In genomic region chr11:79552622-79553021, GRCm38 (mm10) we compare ENCODE assay signal across 30 mouse cellular contexts. TPM values are rescaled to one million over a fixed set of nuclear protein-coding genes. Genes with fewer than 3 reads are reported as not detected.
A peak's percentile ranks its signal among the peaks of the same experiment; 100 is the strongest.
DNase-seq lines count a peak whose midpoint lies in the region; ATAC-seq and TF ChIP-seq lines count a peak whose summit lies in the region.
"Had no signal": no experiment of that assay in that cellular context is flagged by ENCODE, and none has a peak within 500 bp of the region (broad histone marks: within the 10 kb centered on the region; RNA-seq: fewer than 3 reads in every experiment).

No protein-coding gene starts in this region.

- no peaks in the 10 kb centered on the region for H3K4me1 ChIP-seq in thymus, adult 2 months (replicated peaks; ENCODE audit: control insufficient read depth, insufficient read depth, low read length)
- no peaks in the 10 kb centered on the region for H3K4me1 ChIP-seq in intestine, embryonic 15.5 days (replicated peaks)
- H3K4me1 ChIP-seq: embryonic facial prominence, embryonic 10.5 days; forebrain, embryonic 12.5 days; hindbrain, embryonic 12.5 days; limb, embryonic 10.5 days; megakaryocyte, embryonic 14.5 days had no signal

- TF ChIP-seq CTCF in thymus, adult 2 months (IDR thresholded peaks at IDR 0.05; ENCODE audit: borderline replicate concordance, control insufficient read depth, extremely low read depth, insufficient read depth, low read length, poor library complexity): no peak

- no peaks in the 10 kb centered on the region for H3K9me3 ChIP-seq in intestine, embryonic 15.5 days
- H3K9me3 ChIP-seq: embryonic facial prominence, embryonic 10.5 days; forebrain, embryonic 12.5 days; heart, embryonic 13.5 days; hindbrain, embryonic 12.5 days; limb, embryonic 10.5 days; megakaryocyte, embryonic 14.5 days had no signal

- ATAC-seq in intestine, embryonic 15.5 days: no peak
- ATAC-seq: midbrain, embryonic 16.5 days had no signal

- peak; percentile 15 for DNase-seq in adrenal gland, adult 8-10 months
- no peak for DNase-seq in adrenal gland, postnatal 25 days
- peak; percentile 39 for DNase-seq in thymus, postnatal 0 days (ENCODE audit: low spot score)
- DNase-seq in thymus, adult 2 months: no peak
- peak; percentile 34 for DNase-seq in c-Kit-positive CD71-positive TER-119-positive erythroid progenitor cells, embryonic 14.5 days (ENCODE audit: low spot score)
- peak; percentile 53 for DNase-seq in naive thymus-derived CD4-positive, alpha-beta T cell, adult 2 months (ENCODE audit: low read depth)
- no peak for DNase-seq in right cerebral cortex, postnatal 25 days
- DNase-seq: adrenal gland, postnatal 10 days; cerebellum, adult 11 months; cerebellum, postnatal 10 days; gastrocnemius, postnatal 25 days; heart, adult 2 months; kidney, adult 2 months; kidney, postnatal 10 days; lung, embryonic 14.5 days; thymus, postnatal 25 days had no signal

- no peak overlapping the region for H3K9ac ChIP-seq in intestine, embryonic 15.5 days
- H3K9ac ChIP-seq: forebrain, embryonic 12.5 days; heart, embryonic 13.5 days; hindbrain, embryonic 12.5 days; lung, embryonic 14.5 days had no signal

- WGBS in thymus, adult 2 months: 5% methylated on average over 1 of the region's 1 CpGs
- 71% methylated on average over 1 of the region's 1 CpGs for WGBS in intestine, embryonic 15.5 days

- H3K36me3 ChIP-seq in thymus, adult 2 months (ENCODE audit: control insufficient read depth, insufficient read depth, low read length): 0 out of 2 replicates have a peak, but pooled peaks cover 3% of the 10 kb centered on the region
- peaks cover 15% of the 10 kb centered on the region for H3K36me3 ChIP-seq in intestine, embryonic 15.5 days

- no peaks in the 10 kb centered on the region for H3K27me3 ChIP-seq in thymus, adult 2 months (ENCODE audit: control insufficient read depth, insufficient read depth, low read length)
- no peaks in the 10 kb centered on the region for H3K27me3 ChIP-seq in intestine, embryonic 15.5 days (replicated peaks)
- H3K27me3 ChIP-seq: forebrain, embryonic 12.5 days; heart, embryonic 13.5 days; hindbrain, embryonic 12.5 days; megakaryocyte, embryonic 14.5 days had no signal

- no peak overlapping the region for H3K27ac ChIP-seq in thymus, adult 2 months (ENCODE audit: control insufficient read depth, insufficient read depth, low read length)
- no peak overlapping the region for H3K27ac ChIP-seq in intestine, embryonic 15.5 days
- H3K27ac ChIP-seq: embryonic facial prominence, embryonic 10.5 days; forebrain, embryonic 12.5 days; heart, adult 2 months; heart, embryonic 13.5 days; hindbrain, embryonic 12.5 days; limb, embryonic 10.5 days had no signal

- H3K4me2 ChIP-seq in intestine, embryonic 15.5 days (replicated peaks): no peak overlapping the region
- H3K4me2 ChIP-seq: forebrain, embryonic 12.5 days; heart, embryonic 13.5 days; hindbrain, embryonic 12.5 days; lung, embryonic 14.5 days had no signal

- no peak overlapping the region for H3K4me3 ChIP-seq in thymus, adult 2 months (ENCODE audit: control insufficient read depth, insufficient read depth, low read length)
- no peak overlapping the region for H3K4me3 ChIP-seq in intestine, embryonic 15.5 days (replicated peaks)
- H3K4me3 ChIP-seq: embryonic facial prominence, embryonic 10.5 days; forebrain, embryonic 12.5 days; heart, adult 2 months; heart, embryonic 13.5 days; hindbrain, embryonic 12.5 days; limb, embryonic 10.5 days; megakaryocyte, embryonic 14.5 days; myocyte had no signal

- TF ChIP-seq POLR2A in thymus, adult 2 months (IDR thresholded peaks at IDR 0.05; ENCODE audit: control insufficient read depth, extremely low read depth, insufficient read depth, low read length, poor library complexity): no peak

RNA-seq across cellular contexts. Expression of gene Evi2a, which starts 22.2 kb away (rescaled TPM):
- total RNA-seq in adrenal gland, adult 8-10 months (2022): 1 to 10 TPM; 3.2 to 7.0 (median 4.9) TPM
- total RNA-seq in adrenal gland, postnatal 25 days (2021): 0.62 and 1.3 TPM in 2 replicates
- 11.1 and 11.7 TPM in 2 replicates for polyA plus RNA-seq in thymus, postnatal 0 days (2015; fragmentation: Nextera tagmentation; extraction: Ambion mirVana)
- polyA plus RNA-seq in thymus, adult 2 months (2012; rRNA removed): 12.8 and 16.9 TPM in 2 replicates
- 3.2 and 3.7 TPM in 2 replicates for polyA plus RNA-seq in intestine, embryonic 15.5 days (2015; fragmentation: Nextera tagmentation; extraction: Ambion mirVana)

RNA-seq across cellular contexts. Expression of gene Evi2, which starts 22.2 kb away (rescaled TPM):
- total RNA-seq in adrenal gland, adult 8-10 months (2022): under 1 TPM; 0.12 to 0.35 (median 0.21) TPM
- not detected in 2 replicates for total RNA-seq in adrenal gland, postnatal 25 days (2021)
- 1.7 and 2.4 TPM in 2 replicates for polyA plus RNA-seq in thymus, postnatal 0 days (2015; fragmentation: Nextera tagmentation; extraction: Ambion mirVana)
- polyA plus RNA-seq in thymus, adult 2 months (2012; rRNA removed): 3.5 and 3.6 TPM in 2 replicates
- polyA plus RNA-seq in intestine, embryonic 15.5 days (2015; fragmentation: Nextera tagmentation; extraction: Ambion mirVana): 0.40 and 0.51 TPM in 2 replicates
- total RNA-seq: layer of hippocampus, adult 18-20 months had no signal

RNA-seq across cellular contexts. Expression of gene Evi2b, which starts 29.1 kb away (rescaled TPM):
- total RNA-seq in adrenal gland, adult 8-10 months (2022): 1 to 10 TPM in 3 of 4 experiments, under 1 TPM in 1; 0.94 to 5.3 (median 3.7) TPM
- total RNA-seq in adrenal gland, postnatal 25 days (2021): 1.0 and 1.5 TPM in 2 replicates
- polyA plus RNA-seq in thymus, postnatal 0 days (2015; fragmentation: Nextera tagmentation; extraction: Ambion mirVana): 17.7 and 22.7 TPM in 2 replicates
- 77.3 and 95.6 TPM in 2 replicates for polyA plus RNA-seq in thymus, adult 2 months (2012; rRNA removed)
- 0.42 and 1.2 TPM in 2 replicates for polyA plus RNA-seq in intestine, embryonic 15.5 days (2015; fragmentation: Nextera tagmentation; extraction: Ambion mirVana)
- polyA plus RNA-seq: embryonic facial prominence, embryonic 10.5 days; forebrain, embryonic 12.5 days; midbrain, embryonic 16.5 days; neural tube, embryonic 14.5 days had no signal

RNA-seq across cellular contexts. Expression of gene Rab11fip4, which starts 38.4 kb away (rescaled TPM):
- total RNA-seq in adrenal gland, adult 8-10 months (2022): 10 to 100 TPM in 2 of 4 experiments, 1 to 10 TPM in 2; 4.7 to 20.6 (median 10.4) TPM
- 3.4 and 4.2 TPM in 2 replicates for total RNA-seq in adrenal gland, postnatal 25 days (2021)
- 8.4 and 8.6 TPM in 2 replicates for polyA plus RNA-seq in thymus, postnatal 0 days (2015; fragmentation: Nextera tagmentation; extraction: Ambion mirVana)
- 36.8 and 40.9 TPM in 2 replicates for polyA plus RNA-seq in thymus, adult 2 months (2012; rRNA removed)
- polyA plus RNA-seq in intestine, embryonic 15.5 days (2015; fragmentation: Nextera tagmentation; extraction: Ambion mirVana): 1.7 and 1.8 TPM in 2 replicates

RNA-seq across cellular contexts. Expression of gene Omg, which starts 48.7 kb away (rescaled TPM):
- 10 to 100 TPM in 1 of 4 experiments, 1 to 10 TPM in 3; 6.7 to 12.9 (median 8.5) TPM for total RNA-seq in adrenal gland, adult 8-10 months (2022)
- total RNA-seq in adrenal gland, postnatal 25 days (2021): 6.2 and 6.7 TPM in 2 replicates
- 0.19 and 0.25 TPM in 2 replicates for polyA plus RNA-seq in thymus, postnatal 0 days (2015; fragmentation: Nextera tagmentation; extraction: Ambion mirVana)
- polyA plus RNA-seq in thymus, adult 2 months (2012; rRNA removed): 0.05 and 0.23 TPM in 2 replicates
- 0.19 and 0.34 TPM in 2 replicates for polyA plus RNA-seq in intestine, embryonic 15.5 days (2015; fragmentation: Nextera tagmentation; extraction: Ambion mirVana)
- total RNA-seq: gastrocnemius, postnatal 25 days; heart, adult 2 months; heart, postnatal 25 days; liver, adult 2 months had no signal
- polyA plus RNA-seq: liver, adult 2 months; small intestine, adult 2 months had no signal

Comparison
In these comparisons a context has a peak if more than half of its experiments do, and no peak if none do; other contexts are left out.
1. DNase-seq: peak in adrenal gland, adult 8-10 months (single experiment), thymus, postnatal 0 days (single experiment), c-Kit-positive CD71-positive TER-119-positive erythroid progenitor cells, embryonic 14.5 days (single experiment) and naive thymus-derived CD4-positive, alpha-beta T cell, adult 2 months (single experiment); none in adrenal gland, postnatal 25 days (single experiment), thymus, adult 2 months (single experiment) and right cerebral cortex, postnatal 25 days (single experiment).